Mouse (Mus musculus): ENCODE results near the gene Spsb1. TPM values are rescaled to one million over a fixed set of nuclear protein-coding genes. Genes with fewer than 3 reads are reported as not detected.

Gene Spsb1
- polyA plus RNA-seq, 3 experiments from 2014 or later = 1.7 to 8.9 (median 7.9) TPM

- peak; percentile 55 for ATAC-seq
Measured at GRCm38 (mm10) chr4:149912451-149912850, 42.4 kb downstream of the Spsb1 start.

- no peak for ATAC-seq
Measured at GRCm38 (mm10) chr4:149910558-149910957, 44.3 kb downstream of the Spsb1 start.

GRCm38 (mm10) chr4:149909551-149909950 is 45.3 kb downstream of the Spsb1 start:
- ATAC-seq = no peak

GRCm38 (mm10) chr4:149908923-149909322 is 45.9 kb downstream of the Spsb1 start:
- no peak for ATAC-seq

GRCm38 (mm10) chr4:149907656-149908055 is 47.2 kb downstream of the Spsb1 start:
- ATAC-seq = no peak

GRCm38 (mm10) chr4:149906921-149907320 is 47.9 kb downstream of the Spsb1 start:
- ATAC-seq = no peak

GRCm38 (mm10) chr4:149905302-149905974 is 49.4 kb downstream of the Spsb1 start:
- ATAC-seq = no peak

GRCm38 (mm10) chr4:149903026-149903425 is 51.8 kb downstream of the Spsb1 start:
- ATAC-seq = no peak

- no peak for ATAC-seq
Measured at GRCm38 (mm10) chr4:149901349-149901782, 53.5 kb downstream of the Spsb1 start.

- no peak for ATAC-seq
Measured at GRCm38 (mm10) chr4:149897661-149898260, 57.1 kb downstream of the Spsb1 start.

GRCm38 (mm10) chr4:149896024-149896538 is 58.8 kb downstream of the Spsb1 start:
- peak; percentile 89 for ATAC-seq

GRCm38 (mm10) chr4:149895226-149895625 is 59.6 kb downstream of the Spsb1 start:
- ATAC-seq = no peak

- ATAC-seq = no peak
Measured at GRCm38 (mm10) chr4:149894300-149894699, 60.5 kb downstream of the Spsb1 start.

- no peak for ATAC-seq
Measured at GRCm38 (mm10) chr4:149893611-149894151, 61.2 kb downstream of the Spsb1 start.

- ATAC-seq = no peak
Measured at GRCm38 (mm10) chr4:149891172-149891960, 63.5 kb downstream of the Spsb1 start.

GRCm38 (mm10) chr4:149890551-149890950 is 64.3 kb downstream of the Spsb1 start:
- ATAC-seq = no peak

- ATAC-seq = peak; percentile 39
Measured at GRCm38 (mm10) chr4:149889851-149890250, 65.0 kb downstream of the Spsb1 start.

- ATAC-seq = peak; percentile 57
Measured at GRCm38 (mm10) chr4:149888736-149889470, 65.9 kb downstream of the Spsb1 start.

- no peak for ATAC-seq
Measured at GRCm38 (mm10) chr4:149888156-149888555, 66.7 kb downstream of the Spsb1 start.

GRCm38 (mm10) chr4:149886298-149887271 is 68.3 kb downstream of the Spsb1 start:
- no peak for ATAC-seq

- no peak for ATAC-seq
Measured at GRCm38 (mm10) chr4:149883990-149884389, 70.9 kb downstream of the Spsb1 start.
